Mouse (Mus musculus) heart, embryonic 10.5 days (tissue): Measurements from ENCODE around the gene Pde5a. TPM values are rescaled to one million over a fixed set of nuclear protein-coding genes. Genes with fewer than 3 reads are reported as not detected.

Experiments used
- DNase-seq: peaks from one replicate; pipeline ENCODE4 v3.0.0-alpha.2; 2017; ENCODE audit warnings: low spot score
- H3K27ac ChIP-seq: fragments of 300-500 bp; sonication (generic); 2 replicates; pipeline ENCODE4 v1.5.1; 2016; ENCODE audit warnings: mild to moderate bottlenecking
- H3K27me3 ChIP-seq: fragments of 300-500 bp; sonication (generic); 2 replicates; pipeline ENCODE4 v1.6.1; 2016; ENCODE audit warnings: mild to moderate bottlenecking; ENCODE audit not compliant: poor library complexity, insufficient read depth, severe bottlenecking
- H3K36me3 ChIP-seq: fragments of 300-500 bp; sonication (generic); 2 replicates; pipeline ENCODE4 v1.6.1; 2016; ENCODE audit warnings: mild to moderate bottlenecking, moderate library complexity
- H3K4me1 ChIP-seq: fragments of 300-500 bp; sonication (generic); 2 replicates; pipeline ENCODE4 v1.6.1; 2016; ENCODE audit warnings: mild to moderate bottlenecking
- H3K4me3 ChIP-seq: fragments of 300-500 bp; sonication (generic); 2 replicates; pipeline ENCODE4 v1.5.1; 2016; ENCODE audit warnings: mild to moderate bottlenecking, moderate library complexity
- H3K9me3 ChIP-seq: fragments of 300-500 bp; sonication (generic); 2 replicates; pipeline ENCODE4 v1.6.1; 2016; ENCODE audit warnings: mild to moderate bottlenecking, moderate library complexity
- WGBS: fragments of 180-500 bp; shearing (Covaris S2); methylation state at CpG from one replicate; pipeline ENCODE4 v1.1.7; 2016; 5-methylcytosine and 5-hydroxymethylcytosine counted together
- polyA plus RNA-seq: library from polyadenylated mRNA; unstranded; fragments of >200 nt; fragmentation: Nextera tagmentation; extraction: Ambion mirVana; gene quantifications from 2 replicates; pipeline ENCODE4 v1.2.1, GENCODE M21; 2016

Gene Pde5a
- polyA plus RNA-seq, 1 experiment from 2014 or later: 3.4 TPM

DNA sequence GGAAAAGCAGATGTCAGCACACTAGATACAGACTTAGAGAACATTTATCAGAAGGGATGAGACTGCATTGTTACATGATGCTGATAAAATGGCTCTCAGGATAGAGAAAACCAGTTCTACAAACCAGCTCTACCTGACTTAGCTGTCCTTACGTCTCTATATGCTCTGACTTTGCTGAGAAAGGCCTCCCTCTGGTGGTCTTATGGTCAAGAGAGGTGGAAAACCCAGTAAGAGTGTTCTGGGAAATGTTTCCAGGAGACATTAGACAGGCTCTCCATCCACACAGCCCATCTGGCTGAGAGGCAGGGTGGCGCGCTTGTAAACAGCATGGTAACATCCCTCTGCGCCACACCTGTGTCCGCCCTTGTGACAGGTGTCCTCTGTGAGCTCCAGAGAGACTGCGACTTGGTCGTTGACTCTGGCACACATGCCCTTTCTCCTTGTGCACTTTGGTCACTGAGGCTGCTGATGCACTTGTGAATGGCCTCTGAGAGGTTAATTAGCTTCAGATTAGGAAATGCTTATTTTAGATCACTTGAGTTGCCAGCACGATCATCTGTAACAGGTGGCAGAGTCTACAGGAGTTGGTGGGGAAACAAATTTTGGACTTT is 150.1 kb downstream of the Pde5a start:
- no peak overlapping the region for H3K27ac ChIP-seq
- no peaks in the 10 kb centered on the region for H3K36me3 ChIP-seq
- H3K4me1 ChIP-seq: peaks cover 3% of the 10 kb centered on the region; the same call in 1 of the 2 replicates
- H3K27me3 ChIP-seq: no peaks in the 10 kb centered on the region
- H3K4me3 ChIP-seq: no peak overlapping the region
- H3K9me3 ChIP-seq: no peaks in the 10 kb centered on the region
- 76% methylated on average over 8 of the region's 8 CpGs for WGBS
- DNase-seq: no peak

DNA sequence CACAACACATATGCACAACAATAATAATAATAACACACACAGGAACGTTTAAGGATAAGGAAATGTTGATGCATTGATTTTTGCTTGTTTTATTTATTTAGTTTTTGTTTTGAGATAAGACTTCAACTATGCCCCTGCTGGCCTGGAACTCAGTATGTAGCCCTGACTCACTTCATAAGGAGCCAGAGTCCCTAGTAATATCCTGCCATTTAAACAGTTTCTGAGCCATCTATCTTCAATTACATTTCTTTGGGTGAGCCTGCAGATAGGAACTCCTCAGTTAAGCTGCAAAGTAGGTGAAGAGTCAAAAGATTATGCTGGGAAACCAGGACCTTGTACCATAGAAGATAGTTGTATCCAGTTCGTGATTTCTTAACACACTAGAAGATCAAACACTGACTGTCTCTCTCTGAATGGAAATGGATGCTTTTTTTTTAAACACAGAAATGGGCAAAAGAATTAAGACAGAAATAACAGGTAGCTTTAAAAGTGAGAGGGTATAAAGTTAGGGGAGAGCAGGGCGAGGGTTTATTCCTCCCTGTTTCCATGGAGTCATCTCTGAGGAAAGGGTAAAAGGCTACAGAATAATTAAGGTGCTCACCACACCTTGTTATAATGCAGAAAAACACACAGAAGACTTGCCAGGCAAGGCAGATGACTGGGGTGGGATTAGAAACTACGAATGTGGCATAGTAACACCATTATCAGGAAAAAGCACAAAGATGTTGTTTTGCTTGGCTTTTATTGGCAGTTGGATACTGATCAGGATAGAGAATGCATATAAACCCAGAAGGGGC is 159.0 kb downstream of the Pde5a start:
- Histone ChIP-seq H3K4me1 (no peaks in the 10 kb centered on the region), H3K27me3 (no peaks in the 10 kb centered on the region), H3K36me3 (no peaks in the 10 kb centered on the region), H3K4me3 (no peak overlapping the region), H3K9me3 (no peaks in the 10 kb centered on the region), H3K27ac (no peak overlapping the region)
- DNase-seq: no peak
- WGBS: 71% methylated on average over 4 of the region's 4 CpGs

DNA sequence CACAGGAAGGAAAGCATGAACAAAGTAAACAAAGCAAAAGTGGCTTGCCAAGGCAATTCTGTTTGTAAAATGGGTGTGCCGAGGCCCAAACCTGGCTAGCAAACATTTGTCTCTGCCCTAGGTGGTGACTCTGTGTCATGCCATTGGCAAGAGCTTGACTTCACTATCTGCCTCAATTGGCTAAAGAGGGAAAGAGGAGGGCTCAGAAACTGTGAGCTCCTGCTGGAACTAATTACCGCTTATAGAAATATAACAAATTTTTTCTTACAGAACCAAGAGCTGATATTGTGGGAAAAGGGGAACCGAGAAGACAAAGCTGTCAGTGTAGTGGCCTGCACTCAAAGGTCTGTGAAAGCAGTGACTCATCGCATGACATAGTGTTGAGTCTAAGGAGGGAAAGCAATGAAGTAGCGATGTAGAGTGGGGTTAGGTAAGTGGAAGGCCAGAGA is 159.6 kb downstream of the Pde5a start:
- Histone ChIP-seq H3K27ac (no peak overlapping the region), H3K4me1 (no peaks in the 10 kb centered on the region), H3K36me3 (no peaks in the 10 kb centered on the region), H3K9me3 (no peaks in the 10 kb centered on the region), H3K27me3 (no peaks in the 10 kb centered on the region), H3K4me3 (no peak overlapping the region)
- no peak for DNase-seq
- WGBS: 57% methylated on average over 5 of the region's 5 CpGs

DNA sequence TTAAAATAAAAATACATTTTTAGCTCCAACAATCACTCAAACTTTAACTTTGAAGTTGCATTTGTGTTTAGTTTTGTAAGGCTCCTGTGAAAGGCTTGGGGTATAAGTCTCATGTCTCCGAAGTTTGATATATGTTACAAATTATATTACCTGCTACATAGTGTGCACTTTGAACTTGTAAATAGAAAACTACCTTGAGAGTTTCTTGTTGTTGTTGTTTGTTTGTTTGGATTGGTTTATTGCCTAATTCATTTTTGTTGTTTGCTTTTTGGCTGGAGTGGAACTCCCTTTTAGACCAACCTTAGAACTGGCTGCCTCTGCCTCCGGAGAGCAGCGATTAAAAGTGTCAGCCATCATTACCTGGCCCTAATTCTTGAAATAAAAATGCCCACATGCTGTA is 166.0 kb downstream of the Pde5a start, which contains the start of gene Fabp2:
Gene Fabp2, plus strand, starts transcription at position 301 of the 400 bp plus-strand sequence.
- H3K27me3 ChIP-seq: no peaks in the 10 kb centered on the region
- no peak for DNase-seq
- no peaks in the 10 kb centered on the region for H3K9me3 ChIP-seq
- H3K36me3 ChIP-seq: no peaks in the 10 kb centered on the region
- WGBS: 85% methylated on average over 3 of the region's 3 CpGs
- no peak within 1 kb of the TSS for H3K27ac ChIP-seq
- H3K4me3 ChIP-seq: no peak within 1 kb of the TSS
- no peaks in the 10 kb centered on the region for H3K4me1 ChIP-seq

DNA sequence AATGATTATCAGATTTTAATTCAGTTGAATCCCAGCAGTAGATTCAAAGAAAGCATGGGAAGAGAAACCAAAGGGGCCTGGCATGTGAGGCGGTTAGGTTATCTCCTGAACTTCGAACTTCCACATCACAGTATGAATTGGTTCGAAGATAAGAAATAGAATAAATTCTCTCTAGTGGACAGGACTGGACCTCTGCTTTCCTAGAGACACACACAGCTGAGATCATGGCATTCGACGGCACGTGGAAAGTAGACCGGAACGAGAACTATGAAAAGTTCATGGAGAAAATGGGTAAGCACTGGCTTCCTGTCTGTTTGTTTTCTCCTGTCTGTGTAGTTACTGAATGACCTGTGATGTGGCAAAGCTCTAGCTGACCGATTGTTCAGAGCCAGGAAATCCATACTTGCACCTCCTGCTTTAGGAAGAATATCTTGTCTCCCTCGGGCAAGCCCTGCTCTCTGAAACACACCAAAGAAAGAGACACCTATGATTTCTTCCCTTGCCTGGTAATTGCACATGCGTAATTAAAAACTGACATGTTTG is 166.5 kb downstream of the Pde5a start:
- Histone ChIP-seq H3K27me3 (no peaks in the 10 kb centered on the region), H3K9me3 (no peaks in the 10 kb centered on the region), H3K4me1 (no peaks in the 10 kb centered on the region), H3K27ac (no peak overlapping the region), H3K4me3 (no peak overlapping the region), H3K36me3 (no peaks in the 10 kb centered on the region)
- 69% methylated on average over 11 of the region's 11 CpGs for WGBS
- DNase-seq: no peak

DNA sequence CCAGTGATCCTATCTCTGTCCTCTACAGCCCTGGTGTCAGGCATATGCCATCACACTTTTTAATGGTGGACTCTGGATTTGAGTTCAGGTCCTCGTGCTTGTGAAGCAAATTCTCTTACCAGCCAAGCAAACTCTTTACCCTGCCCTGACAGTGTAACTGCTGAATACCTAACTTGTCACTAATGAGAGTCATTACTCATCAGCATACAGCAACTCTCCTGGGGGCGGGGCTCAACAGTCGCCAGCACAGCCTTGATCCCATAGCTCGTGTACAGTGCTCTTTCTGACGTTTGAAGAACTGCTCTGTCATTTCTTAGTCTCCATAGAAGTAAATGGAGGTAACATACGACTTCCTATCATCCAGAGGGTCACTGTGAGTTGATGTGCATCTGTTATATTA is 169.5 kb downstream of the Pde5a start:
- Histone ChIP-seq H3K27ac (no peak overlapping the region), H3K27me3 (no peaks in the 10 kb centered on the region), H3K9me3 (no peaks in the 10 kb centered on the region), H3K36me3 (no peaks in the 10 kb centered on the region), H3K4me1 (no peaks in the 10 kb centered on the region), H3K4me3 (no peak overlapping the region)
- WGBS: 70% methylated on average over 6 of the region's 6 CpGs
- DNase-seq: no peak

DNA sequence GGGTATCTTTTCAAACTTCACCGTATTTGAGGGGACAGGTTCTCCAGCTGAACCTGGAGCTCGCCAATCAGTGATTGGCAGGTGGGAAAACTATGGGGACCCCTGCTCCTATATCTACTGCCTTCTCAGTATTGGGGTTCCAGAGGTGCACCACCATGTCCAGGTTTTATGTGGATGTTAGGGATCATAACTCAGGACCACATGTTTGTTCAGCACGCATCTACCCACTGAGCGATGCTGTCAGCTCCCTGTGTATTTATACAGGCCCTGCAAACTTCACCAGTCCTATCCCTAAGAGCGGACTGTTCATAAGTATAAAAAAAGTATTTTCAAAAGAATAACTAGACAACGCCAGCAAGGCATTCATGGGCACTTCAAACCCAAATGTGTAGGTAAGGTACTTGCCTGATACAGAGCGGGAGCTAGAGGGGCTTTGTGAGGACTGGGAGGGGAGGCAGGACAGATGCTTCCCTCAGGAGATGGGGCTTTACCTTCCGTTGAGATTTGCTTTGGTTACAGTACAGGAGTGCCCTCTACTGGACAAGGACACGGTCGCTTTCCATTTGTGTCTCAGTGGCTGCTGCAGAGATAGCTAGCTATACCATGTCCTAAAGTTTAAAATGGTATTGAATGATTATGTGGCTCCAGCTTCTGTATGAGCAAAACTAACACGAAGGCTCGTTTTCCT is 175.1 kb downstream of the Pde5a start:
- no peaks in the 10 kb centered on the region for H3K36me3 ChIP-seq
- H3K4me1 ChIP-seq: no peaks in the 10 kb centered on the region
- DNase-seq: no peak
- H3K27ac ChIP-seq: no peak overlapping the region
- no peaks in the 10 kb centered on the region for H3K9me3 ChIP-seq
- 40% methylated on average over 12 of the region's 12 CpGs for WGBS
- H3K27me3 ChIP-seq: no peaks in the 10 kb centered on the region
- no peak overlapping the region for H3K4me3 ChIP-seq

DNA sequence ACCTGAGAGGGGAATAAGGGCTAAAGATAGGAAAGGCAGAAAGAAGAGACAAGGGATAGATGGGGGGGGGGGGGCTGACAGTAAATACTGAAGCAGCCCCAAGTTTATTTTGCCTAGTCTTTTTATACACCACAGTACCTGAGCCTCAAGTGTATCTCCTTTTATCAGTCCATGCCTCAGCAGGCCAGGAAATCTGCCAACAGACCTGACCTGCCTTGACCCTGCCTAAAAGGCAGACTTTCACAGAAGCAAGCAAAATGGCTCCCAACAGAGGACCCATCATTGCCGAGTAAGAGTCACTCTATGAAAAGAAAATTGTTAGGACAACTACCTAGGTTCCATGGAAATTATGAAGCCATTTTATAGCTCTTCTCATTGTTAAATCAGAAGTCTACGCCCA is 179.1 kb downstream of the Pde5a start:
- H3K4me1 ChIP-seq: no peaks in the 10 kb centered on the region
- H3K36me3 ChIP-seq: no peaks in the 10 kb centered on the region
- DNase-seq: no peak
- H3K4me3 ChIP-seq: no peak overlapping the region
- H3K9me3 ChIP-seq: no peaks in the 10 kb centered on the region
- no peaks in the 10 kb centered on the region for H3K27me3 ChIP-seq
- H3K27ac ChIP-seq: no peak overlapping the region
- WGBS: 77% methylated on average over 2 of the region's 2 CpGs

Other genes with a start within 250 kb of the Pde5a start
- 24.9 and 34.3 TPM in 2 replicates for gene Fnbp1l, start 109.2 kb upstream of the Pde5a start, polyA plus RNA-seq
- gene Fabp2, start 166.1 kb downstream of the Pde5a start, polyA plus RNA-seq: 0.41 TPM in 1 of 2 replicates, not detected in the other
- gene Gm10959, start 190.4 kb downstream of the Pde5a start, polyA plus RNA-seq: not detected in 2 replicates
- 123 and 136 TPM in 2 replicates for gene 1810037I17Rik, start 195.3 kb downstream of the Pde5a start, polyA plus RNA-seq